Mouse (Mus musculus) spleen, adult 18-20 months (tissue): ENCODE measurements around the gene Hdac8.
A peak's percentile ranks its signal among the peaks of the same experiment; 100 is the strongest.

Source experiments
- DNase-seq, 2 experiments: peaks; one replicate each; pipeline ENCODE4 v3.0.0; 2022; ENCODE audit warnings: mixed read lengths in 2 of 2

Gene Hdac8

GRCm38 (mm10) chrX:102504644-102505481 lies at the start of gene Hdac8:
Gene Hdac8, minus strand, starts transcription at chrX:102505359.
- peak; percentile 9 to 20 for DNase-seq

GRCm38 (mm10) chrX:102509205-102509604 lies 4.0 kb upstream of the Hdac8 start:
- no peak for DNase-seq

- no peak for DNase-seq
These were observed 980 bp downstream of the Hdac8 start for GRCm38 (mm10) chrX:102504179-102504578.

- no peak for DNase-seq
These were observed 11.0 kb downstream of the Hdac8 start for GRCm38 (mm10) chrX:102493992-102494730.

GRCm38 (mm10) chrX:102485575-102485974 lies 19.6 kb downstream of the Hdac8 start:
- no peak for DNase-seq

GRCm38 (mm10) chrX:102479665-102480064 lies 25.5 kb downstream of the Hdac8 start:
- DNase-seq, result no peak

GRCm38 (mm10) chrX:102478965-102479364 lies 26.2 kb downstream of the Hdac8 start:
- DNase-seq, result no peak

GRCm38 (mm10) chrX:102478481-102478880 lies 26.7 kb downstream of the Hdac8 start:
- DNase-seq, result no peak

GRCm38 (mm10) chrX:102476784-102477183 lies 28.4 kb downstream of the Hdac8 start:
- peak; percentile 12 to 58 for DNase-seq

- no peak for DNase-seq
These were observed 29.6 kb downstream of the Hdac8 start for GRCm38 (mm10) chrX:102475555-102475954.

GRCm38 (mm10) chrX:102418343-102419127 lies 86.6 kb downstream of the Hdac8 start:
- DNase-seq, result no peak

- no peak for DNase-seq
These were observed 88.2 kb downstream of the Hdac8 start for GRCm38 (mm10) chrX:102416972-102417371.

- no peak for DNase-seq
These were observed 88.8 kb downstream of the Hdac8 start for GRCm38 (mm10) chrX:102416386-102416785.

- DNase-seq, result no peak
These were observed 120.4 kb downstream of the Hdac8 start for GRCm38 (mm10) chrX:102384765-102385164.

GRCm38 (mm10) chrX:102383151-102383550 lies 122.0 kb downstream of the Hdac8 start:
- no peak for DNase-seq

GRCm38 (mm10) chrX:102366510-102366909 lies 138.6 kb downstream of the Hdac8 start:
- DNase-seq, result no peak

- DNase-seq, result no peak
These were observed 142.9 kb downstream of the Hdac8 start for GRCm38 (mm10) chrX:102362244-102362643.

- DNase-seq, result no peak
These were observed 151.7 kb downstream of the Hdac8 start for GRCm38 (mm10) chrX:102353412-102353811.

GRCm38 (mm10) chrX:102349843-102350731 lies 155.1 kb downstream of the Hdac8 start:
- no peak for DNase-seq

- no peak for DNase-seq
These were observed 156.2 kb downstream of the Hdac8 start for GRCm38 (mm10) chrX:102348886-102349486.

GRCm38 (mm10) chrX:102341688-102342087 lies 163.5 kb downstream of the Hdac8 start:
- DNase-seq, result no peak
